Mouse (Mus musculus): Measurements from ENCODE around the gene Arhgdig. TPM values are rescaled to one million over a fixed set of nuclear protein-coding genes. Genes with fewer than 3 reads are reported as not detected.

Gene Arhgdig
- polyA plus RNA-seq, 1 experiment from 2014 or later: 262 TPM

GRCm38 (mm10) chr17:26162736-26163135 lies 44.9 kb downstream of the Arhgdig start:
- no peak overlapping the region for H3K4me2 ChIP-seq (ENCODE audit: low read length)
- H3K36me3 ChIP-seq (ENCODE audit: control insufficient read depth, insufficient read depth, low read length): no peaks in the 10 kb centered on the region
- 100% methylated on average over 1 of the region's 1 CpGs for WGBS
- H3K27me3 ChIP-seq (replicated peaks; ENCODE audit: control insufficient read depth, insufficient read depth, low read length): no peaks in the 10 kb centered on the region
- no peak overlapping the region for H3K27ac ChIP-seq (ENCODE audit: low read depth, low read length)
- H3K9me3 ChIP-seq (ENCODE audit: control insufficient read depth, low read length): no peaks in the 10 kb centered on the region
- no peaks in the 10 kb centered on the region for H3K4me1 ChIP-seq (ENCODE audit: control insufficient read depth, insufficient read depth, low read depth, low read length)
- no peak overlapping the region for H3K4me3 ChIP-seq (ENCODE audit: low read length)
- ATAC-seq: no peak
- no peak overlapping the region for H3K9ac ChIP-seq (ENCODE audit: low read depth, low read length)

GRCm38 (mm10) chr17:26151886-26152630 lies 55.5 kb downstream of the Arhgdig start:
- H3K4me2 ChIP-seq (ENCODE audit: low read length): no peak overlapping the region
- H3K4me1 ChIP-seq (ENCODE audit: control insufficient read depth, insufficient read depth, low read depth, low read length): no peaks in the 10 kb centered on the region
- no peak for ATAC-seq
- peaks cover 4% of the 10 kb centered on the region for H3K36me3 ChIP-seq (ENCODE audit: control insufficient read depth, insufficient read depth, low read length)
- H3K4me3 ChIP-seq (ENCODE audit: low read length): no peak overlapping the region
- H3K27ac ChIP-seq (ENCODE audit: low read depth, low read length): no peak overlapping the region
- no peaks in the 10 kb centered on the region for H3K27me3 ChIP-seq (replicated peaks; ENCODE audit: control insufficient read depth, insufficient read depth, low read length)
- no peaks in the 10 kb centered on the region for H3K9me3 ChIP-seq (ENCODE audit: control insufficient read depth, low read length)
- WGBS: 100% methylated on average over 2 of the region's 2 CpGs
- no peak overlapping the region for H3K9ac ChIP-seq (ENCODE audit: low read depth, low read length)

Other genes with a start within 250 kb of the Arhgdig start
- 20.6 and 25.5 TPM in 2 replicates for gene Capn15, start 222.0 kb downstream of the Arhgdig start, polyA plus RNA-seq (2015; fragmentation: Nextera tagmentation; extraction: Ambion mirVana)
- gene Rab11fip3, start 138.2 kb downstream of the Arhgdig start, polyA plus RNA-seq (2015; fragmentation: Nextera tagmentation; extraction: Ambion mirVana): 12.8 and 23.0 TPM in 2 replicates
- gene Decr2, start 117.4 kb downstream of the Arhgdig start, polyA plus RNA-seq (2015; fragmentation: Nextera tagmentation; extraction: Ambion mirVana): 45.6 and 45.7 TPM in 2 replicates
- gene Nme4, start 112.2 kb downstream of the Arhgdig start, polyA plus RNA-seq (2015; fragmentation: Nextera tagmentation; extraction: Ambion mirVana): 22.9 and 23.2 TPM in 2 replicates
- gene Tmem8, start 94.5 kb downstream of the Arhgdig start, polyA plus RNA-seq (2015; fragmentation: Nextera tagmentation; extraction: Ambion mirVana): 4.0 and 4.2 TPM in 2 replicates
- 188 and 195 TPM in 2 replicates for gene Mrpl28, start 84.3 kb downstream of the Arhgdig start, polyA plus RNA-seq (2015; fragmentation: Nextera tagmentation; extraction: Ambion mirVana)
- 6.2 and 7.1 TPM in 2 replicates for gene Axin1, start 69.1 kb downstream of the Arhgdig start, polyA plus RNA-seq (2015; fragmentation: Nextera tagmentation; extraction: Ambion mirVana)
- gene Pdia2, start 8.7 kb downstream of the Arhgdig start, polyA plus RNA-seq (2015; fragmentation: Nextera tagmentation; extraction: Ambion mirVana): 0.14 TPM in 1 of 2 replicates, not detected in the other
- 23.8 and 24.3 TPM in 2 replicates for gene Rgs11, start 4.8 kb downstream of the Arhgdig start, polyA plus RNA-seq (2015; fragmentation: Nextera tagmentation; extraction: Ambion mirVana)
- gene Fam234a, start 36.5 kb upstream of the Arhgdig start, polyA plus RNA-seq (2015; fragmentation: Nextera tagmentation; extraction: Ambion mirVana): 35.9 and 39.5 TPM in 2 replicates
- gene Luc7l, start 45.1 kb upstream of the Arhgdig start, polyA plus RNA-seq (2015; fragmentation: Nextera tagmentation; extraction: Ambion mirVana): 87.0 and 99.9 TPM in 2 replicates
- 1.9 and 2.2 TPM in 2 replicates for gene Neurl1b, start 207.0 kb upstream of the Arhgdig start, polyA plus RNA-seq (2015; fragmentation: Nextera tagmentation; extraction: Ambion mirVana)

All from hindbrain, embryonic 16.5 days (tissue).